Mouse (Mus musculus) E14TG2a.4 (cell line): ENCODE data around the gene Gm15446.
"Not testable (repeated sequence)": the region's sequence is repeated elsewhere in the genome, so short reads cannot be mapped to it uniquely, and the experiment has no call there.

Experiments used
- H3K27me3 ChIP-seq: 2 replicates; pipeline ENCODE4 v1.6.1; 2014; ENCODE audit warnings: low read length, control low read depth; ENCODE audit not compliant: insufficient read depth
- H3K36me3 ChIP-seq: 2 replicates; pipeline ENCODE4 v1.6.1; 2014; ENCODE audit warnings: low read length, control low read depth; ENCODE audit not compliant: insufficient read depth
- H3K4me1 ChIP-seq: replicated peaks from 2 replicates; pipeline ENCODE4 v1.6.1; 2014; ENCODE audit warnings: low read depth, low read length, control low read depth
- H3K4me3 ChIP-seq: replicated peaks from 2 replicates; pipeline ENCODE4 v1.5.1; 2014; ENCODE audit warnings: mild to moderate bottlenecking, low read length
- H3K9me3 ChIP-seq: 2 replicates; pipeline ENCODE4 v1.6.1; 2014; ENCODE audit warnings: low read length, control low read depth
- CTCF ChIP-seq: conservative IDR thresholded peaks from 2 replicates; pipeline ENCODE4 v1.5.1; 2014; ENCODE audit warnings: low read length
- NANOG ChIP-seq: IDR thresholded peaks from 2 replicates; pipeline ENCODE4 v1.6.1; 2014; ENCODE audit warnings: borderline replicate concordance, low read length, mixed read lengths
- POU5F1 ChIP-seq: IDR thresholded peaks from 2 replicates; pipeline ENCODE4 v1.6.1; 2014; ENCODE audit warnings: low read length, borderline replicate concordance

Gm15446 gene

GRCm38 (mm10) chr5:109923261-109924071 is at the start of gene Gm15446:
TSS of gene Gm15446 (plus strand) at chr5:109923400.
- H3K4me1 ChIP-seq, H3K27me3 ChIP-seq: not testable (repeated sequence)
- Histone ChIP-seq H3K9me3 (peaks cover 41% of the 10 kb centered on the region), H3K36me3 (peaks cover 25% of the 10 kb centered on the region), H3K4me3 (peak within 1 kb of the TSS; percentile 80)

GRCm38 (mm10) chr5:109924129-109924528 is 929 bp downstream of the Gm15446 start:
- not testable (repeated sequence) for H3K4me1 ChIP-seq

GRCm38 (mm10) chr5:109924936-109925335 is 1.7 kb downstream of the Gm15446 start:
- Histone ChIP-seq H3K9me3 (peaks cover 47% of the 10 kb centered on the region), H3K36me3 (peaks cover 27% of the 10 kb centered on the region), H3K4me1 (peaks cover 5% of the 10 kb centered on the region), H3K27me3 (no peaks in the 10 kb centered on the region), H3K4me3 (no peak overlapping the region)
- TF ChIP-seq CTCF: no peak
- TF ChIP-seq POU5F1: no peak
- no peak for TF ChIP-seq NANOG

More at GRCm38 (mm10) chr5:109924129-109924528, 929 bp downstream of the Gm15446 start:
- H3K27me3 ChIP-seq: not testable (repeated sequence)
- peak overlapping the region; percentile 80 for H3K4me3 ChIP-seq
- H3K36me3 ChIP-seq: peaks cover 27% of the 10 kb centered on the region
- H3K9me3 ChIP-seq: peaks cover 45% of the 10 kb centered on the region

- H3K36me3 ChIP-seq: no peaks in the 10 kb centered on the region
- TF ChIP-seq NANOG (no peak), CTCF (no peak), POU5F1 (no peak)
- H3K9me3 ChIP-seq: peaks cover 21% of the 10 kb centered on the region
- H3K27me3 ChIP-seq: no peaks in the 10 kb centered on the region
- no peaks in the 10 kb centered on the region for H3K4me1 ChIP-seq
- H3K4me3 ChIP-seq: no peak overlapping the region
These were observed 27.1 kb downstream of the Gm15446 start for GRCm38 (mm10) chr5:109950281-109950680.

- H3K4me3 ChIP-seq, H3K36me3 ChIP-seq, H3K4me1 ChIP-seq, H3K27me3 ChIP-seq: not testable (repeated sequence)
- TF ChIP-seq NANOG: peak; percentile 67; the same call in 1 of the 2 replicates
- peaks cover 20% of the 10 kb centered on the region for H3K9me3 ChIP-seq
These were observed 57.5 kb downstream of the Gm15446 start for GRCm38 (mm10) chr5:109980743-109981142.
